Mouse (Mus musculus) adrenal gland, postnatal 14 days (tissue): ENCODE results near the gene Tmem150c. TPM values are rescaled to one million over a fixed set of nuclear protein-coding genes. Genes with fewer than 3 reads are reported as not detected.
A peak's percentile ranks its signal among the peaks of the same experiment; 100 is the strongest.

Experiments
- DNase-seq: peaks from one replicate; pipeline ENCODE4 v3.0.0; 2021; ENCODE audit warnings: mixed read lengths
- total RNA-seq: library from RNA; stranded (reverse); gene quantifications from 2 replicates; pipeline ENCODE4 v1.2.3, GENCODE M21; 2021

Tmem150c gene
- total RNA-seq, 1 experiment from 2014 or later = 15.0 TPM

- DNase-seq = no peak
These were observed 62.7 kb downstream of the Tmem150c start for GRCm38 (mm10) chr5:100096955-100097354.

- no peak for DNase-seq
These were observed 68.0 kb downstream of the Tmem150c start for GRCm38 (mm10) chr5:100091602-100092001.

GRCm38 (mm10) chr5:100091263-100091594 lies 68.4 kb downstream of the Tmem150c start:
- DNase-seq = no peak

- DNase-seq = no peak
These were observed 68.9 kb downstream of the Tmem150c start for GRCm38 (mm10) chr5:100090515-100091262.

- DNase-seq = peak; percentile 69
These were observed 74.5 kb downstream of the Tmem150c start for GRCm38 (mm10) chr5:100085097-100085496.

GRCm38 (mm10) chr5:100083953-100084562 lies 75.5 kb downstream of the Tmem150c start:
- DNase-seq = no peak

- DNase-seq = no peak
These were observed 77.6 kb downstream of the Tmem150c start for GRCm38 (mm10) chr5:100082006-100082405.

- DNase-seq = no peak
These were observed 79.7 kb downstream of the Tmem150c start for GRCm38 (mm10) chr5:100079931-100080275.

GRCm38 (mm10) chr5:100079040-100079930 lies 80.3 kb downstream of the Tmem150c start:
- DNase-seq = peak; percentile 32

- DNase-seq = peak; percentile 31
These were observed 85.0 kb downstream of the Tmem150c start for GRCm38 (mm10) chr5:100074571-100074970.

GRCm38 (mm10) chr5:100072557-100072956 lies 87.1 kb downstream of the Tmem150c start:
- no peak for DNase-seq

GRCm38 (mm10) chr5:100071541-100071940 lies 88.1 kb downstream of the Tmem150c start:
- DNase-seq = peak; percentile 54

GRCm38 (mm10) chr5:100070255-100070654 lies 89.4 kb downstream of the Tmem150c start:
- DNase-seq = peak; percentile 93

- DNase-seq = no peak
These were observed 90.1 kb downstream of the Tmem150c start for GRCm38 (mm10) chr5:100069526-100069925.

- peak; percentile 39 for DNase-seq
These were observed 92.0 kb downstream of the Tmem150c start for GRCm38 (mm10) chr5:100067579-100067978.

- no peak for DNase-seq
These were observed 98.7 kb downstream of the Tmem150c start for GRCm38 (mm10) chr5:100060876-100061275.

GRCm38 (mm10) chr5:100059326-100059725 lies 100.3 kb downstream of the Tmem150c start:
- no peak for DNase-seq

- no peak for DNase-seq
These were observed 100.9 kb downstream of the Tmem150c start for GRCm38 (mm10) chr5:100058729-100059128.

- no peak for DNase-seq
These were observed 102.0 kb downstream of the Tmem150c start for GRCm38 (mm10) chr5:100057461-100058209.

GRCm38 (mm10) chr5:100055866-100056369 lies 103.7 kb downstream of the Tmem150c start:
- peak; percentile 64 for DNase-seq

- DNase-seq = no peak
These were observed 104.6 kb downstream of the Tmem150c start for GRCm38 (mm10) chr5:100054807-100055547.
